Mouse (Mus musculus): ENCODE data around the gene Aldh3b2. TPM values are rescaled to one million over a fixed set of nuclear protein-coding genes. Genes with fewer than 3 reads are reported as not detected.

The Aldh3b2 gene
- polyA plus RNA-seq, 1 experiment from 2014 or later, result 0.62 TPM

DNA sequence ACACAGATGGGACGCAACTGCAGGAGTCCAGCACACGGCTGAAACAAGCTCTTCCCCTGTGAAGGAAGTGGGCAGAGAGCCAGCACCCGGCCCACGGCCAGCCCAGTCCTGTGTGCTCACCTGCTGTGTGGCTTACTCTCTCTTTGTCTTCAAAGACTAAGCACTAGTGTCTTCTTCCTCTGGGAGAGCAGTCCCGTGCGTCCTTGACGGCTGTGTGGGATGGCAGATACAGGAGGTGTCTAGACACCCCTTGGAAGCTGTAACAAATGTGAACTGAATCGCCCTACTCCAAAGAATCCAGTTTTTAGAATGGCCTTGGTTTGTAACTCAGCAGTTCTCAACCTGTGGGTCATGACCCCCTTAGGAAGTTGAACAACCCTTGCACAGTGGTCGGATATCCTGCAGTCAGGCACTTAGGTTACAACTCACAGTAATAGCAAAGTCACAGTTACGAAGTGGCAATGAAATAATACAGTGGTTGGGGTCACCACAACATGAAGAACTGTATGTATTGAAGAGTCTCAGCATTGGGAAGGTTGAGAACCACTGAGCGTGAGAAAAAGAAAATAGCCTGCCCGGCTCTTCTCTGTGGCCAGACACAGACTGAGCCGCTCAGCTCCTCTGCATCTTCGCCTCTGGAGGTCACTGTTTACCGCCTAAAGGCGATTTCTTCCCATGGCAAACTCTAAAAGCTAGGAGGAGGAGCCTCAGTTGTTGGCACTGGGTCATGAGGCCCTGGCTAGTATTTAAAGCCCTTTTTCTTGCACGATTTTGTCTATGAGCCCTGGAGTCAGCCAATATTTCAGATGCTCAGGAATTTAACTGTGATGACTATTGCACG lies 46.8 kb downstream of the Aldh3b2 start:
- peak; percentile 89 for ATAC-seq (ENCODE audit: insufficient read depth)
- no peaks in the 10 kb centered on the region for H3K27me3 ChIP-seq (ENCODE audit: insufficient read depth, low read length)
- peak; percentile 81 for TF ChIP-seq CTCF (IDR thresholded peaks at IDR 0.05; ENCODE audit: low read depth)
- no peaks in the 10 kb centered on the region for H3K36me3 ChIP-seq (ENCODE audit: insufficient read depth)
- no peaks in the 10 kb centered on the region for H3K4me1 ChIP-seq (ENCODE audit: insufficient read depth)
- DNase-seq, result peak; percentile 96
- 0 out of 2 replicates have a peak overlapping the region, but pooled peaks have one; percentile 21 for H3K27ac ChIP-seq (ENCODE audit: low read depth)
- H3K9me3 ChIP-seq (ENCODE audit: low read depth, low read length), result no peaks in the 10 kb centered on the region
- no peak overlapping the region for H3K9ac ChIP-seq
- 23% methylated on average over 18 of the region's 18 CpGs for WGBS
- H3K4me3 ChIP-seq (ENCODE audit: low read depth, low read length), result no peak overlapping the region
- no peak overlapping the region for H3K4me2 ChIP-seq

DNA sequence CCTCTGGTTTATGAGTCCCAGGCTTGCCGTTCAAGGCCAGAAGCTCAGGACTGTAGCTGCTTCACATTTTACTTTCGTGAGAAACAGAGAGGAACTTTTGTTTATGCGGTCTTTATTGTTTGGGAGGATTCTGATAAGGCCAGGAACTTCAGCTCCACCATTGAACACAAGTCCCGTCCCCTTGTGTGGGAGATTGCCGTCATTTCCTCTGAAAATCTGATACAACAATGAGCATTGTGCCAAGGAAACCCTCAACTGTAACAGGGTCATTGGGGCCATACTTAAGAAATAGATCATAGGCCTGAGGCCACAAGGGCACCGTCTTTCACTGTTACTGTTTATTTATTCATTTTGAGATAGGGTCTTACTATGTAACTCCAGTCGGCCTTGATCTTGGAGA lies 51.1 kb downstream of the Aldh3b2 start:
- Histone ChIP-seq H3K27me3 (ENCODE audit: insufficient read depth, low read length) (no peaks in the 10 kb centered on the region), H3K4me2 (no peak overlapping the region), H3K27ac (ENCODE audit: low read depth) (no peak overlapping the region), H3K4me3 (ENCODE audit: low read depth, low read length) (no peak overlapping the region), H3K4me1 (ENCODE audit: insufficient read depth) (no peaks in the 10 kb centered on the region), H3K36me3 (ENCODE audit: insufficient read depth) (no peaks in the 10 kb centered on the region), H3K9ac (no peak overlapping the region), H3K9me3 (ENCODE audit: low read depth, low read length) (no peaks in the 10 kb centered on the region)
- ATAC-seq (ENCODE audit: insufficient read depth) (no peak), DNase-seq (no peak)
- no peak for TF ChIP-seq CTCF (IDR thresholded peaks at IDR 0.05; ENCODE audit: low read depth)
- 55% methylated on average over 7 of the region's 7 CpGs for WGBS

DNA sequence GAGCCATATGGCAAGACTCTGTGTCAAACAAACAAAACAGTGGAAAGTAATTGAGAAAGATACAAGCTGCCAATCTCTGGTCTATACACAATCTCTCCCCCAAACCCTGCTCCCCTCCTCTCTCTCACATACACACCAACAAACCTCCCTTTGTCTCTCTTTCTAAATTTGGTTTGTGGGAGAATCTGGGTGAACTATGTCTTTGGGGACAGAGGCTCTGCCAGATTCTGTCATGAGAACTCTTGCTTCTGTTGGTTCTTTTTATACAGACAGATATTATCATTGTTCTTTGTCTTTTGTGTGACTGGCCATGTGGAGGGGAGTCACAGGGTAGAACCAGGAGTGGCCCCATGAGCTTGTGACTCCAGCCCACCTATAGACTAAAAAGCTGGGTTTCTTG lies 55.4 kb downstream of the Aldh3b2 start:
- ATAC-seq (ENCODE audit: insufficient read depth) (no peak), DNase-seq (no peak)
- Histone ChIP-seq H3K4me2 (no peak overlapping the region), H3K36me3 (ENCODE audit: insufficient read depth) (no peaks in the 10 kb centered on the region), H3K4me3 (ENCODE audit: low read depth, low read length) (no peak overlapping the region), H3K27ac (ENCODE audit: low read depth) (no peak overlapping the region), H3K9me3 (ENCODE audit: low read depth, low read length) (no peaks in the 10 kb centered on the region), H3K4me1 (ENCODE audit: insufficient read depth) (no peaks in the 10 kb centered on the region), H3K27me3 (ENCODE audit: insufficient read depth, low read length) (no peaks in the 10 kb centered on the region), H3K9ac (no peak overlapping the region)
- no peak for TF ChIP-seq CTCF (IDR thresholded peaks at IDR 0.05; ENCODE audit: low read depth)

Other genes with a start within 250 kb of the Aldh3b2 start
- gene Kmt5b, start 204.9 kb upstream of the Aldh3b2 start, polyA plus RNA-seq (2014; fragmentation: Nextera tagmentation; extraction: Ambion mirVana), result 33.3 and 34.3 TPM in 2 replicates
- gene Chka, start 120.6 kb upstream of the Aldh3b2 start, polyA plus RNA-seq (2014; fragmentation: Nextera tagmentation; extraction: Ambion mirVana), result 54.0 and 63.0 TPM in 2 replicates
- 31.7 and 36.0 TPM in 2 replicates for gene Tcirg1, start 65.2 kb upstream of the Aldh3b2 start, polyA plus RNA-seq (2014; fragmentation: Nextera tagmentation; extraction: Ambion mirVana)
- 326 and 335 TPM in 2 replicates for gene Ndufs8, start 59.6 kb upstream of the Aldh3b2 start, polyA plus RNA-seq (2014; fragmentation: Nextera tagmentation; extraction: Ambion mirVana)
- 3.0 and 3.6 TPM in 2 replicates for gene Aldh3b1, start 42.5 kb upstream of the Aldh3b2 start, polyA plus RNA-seq (2014; fragmentation: Nextera tagmentation; extraction: Ambion mirVana)
- gene Unc93b1, start 37.1 kb upstream of the Aldh3b2 start, polyA plus RNA-seq (2014; fragmentation: Nextera tagmentation; extraction: Ambion mirVana), result 13.3 and 14.8 TPM in 2 replicates
- not detected in 2 replicates for gene Aldh3b3, start 13.7 kb upstream of the Aldh3b2 start, polyA plus RNA-seq (2014; fragmentation: Nextera tagmentation; extraction: Ambion mirVana)
- 7.2 and 8.0 TPM in 2 replicates for gene Acy3, start 14.2 kb downstream of the Aldh3b2 start, polyA plus RNA-seq (2014; fragmentation: Nextera tagmentation; extraction: Ambion mirVana)
- not detected in 2 replicates for gene Tbx10, start 20.4 kb downstream of the Aldh3b2 start, polyA plus RNA-seq (2014; fragmentation: Nextera tagmentation; extraction: Ambion mirVana)
- 24.4 and 25.3 TPM in 2 replicates for gene Nudt8, start 28.3 kb downstream of the Aldh3b2 start, polyA plus RNA-seq (2014; fragmentation: Nextera tagmentation; extraction: Ambion mirVana)
- gene Gm49405, start 28.3 kb downstream of the Aldh3b2 start, polyA plus RNA-seq (2014; fragmentation: Nextera tagmentation; extraction: Ambion mirVana), result 1.8 and 2.3 TPM in 2 replicates
- gene Doc2g, start 31.0 kb downstream of the Aldh3b2 start, polyA plus RNA-seq (2014; fragmentation: Nextera tagmentation; extraction: Ambion mirVana), result 2.2 and 3.0 TPM in 2 replicates
- gene Ndufv1, start 40.5 kb downstream of the Aldh3b2 start, polyA plus RNA-seq (2014; fragmentation: Nextera tagmentation; extraction: Ambion mirVana), result 193 and 198 TPM in 2 replicates
- 424 and 468 TPM in 2 replicates for gene Gstp1, start 65.7 kb downstream of the Aldh3b2 start, polyA plus RNA-seq (2014; fragmentation: Nextera tagmentation; extraction: Ambion mirVana)
- 2.9 and 3.4 TPM in 2 replicates for gene Gstp2, start 73.7 kb downstream of the Aldh3b2 start, polyA plus RNA-seq (2014; fragmentation: Nextera tagmentation; extraction: Ambion mirVana)
- not detected in 2 replicates for gene Gstp3, start 87.2 kb downstream of the Aldh3b2 start, polyA plus RNA-seq (2014; fragmentation: Nextera tagmentation; extraction: Ambion mirVana)
- gene Cabp2, start 109.2 kb downstream of the Aldh3b2 start, polyA plus RNA-seq (2014; fragmentation: Nextera tagmentation; extraction: Ambion mirVana), result not detected in 2 replicates
- gene Cdk2ap2, start 124.9 kb downstream of the Aldh3b2 start, polyA plus RNA-seq (2014; fragmentation: Nextera tagmentation; extraction: Ambion mirVana), result 76.6 and 76.8 TPM in 2 replicates
- 5.5 and 7.3 TPM in 2 replicates for gene Pitpnm1, start 127.7 kb downstream of the Aldh3b2 start, polyA plus RNA-seq (2014; fragmentation: Nextera tagmentation; extraction: Ambion mirVana)
- gene Aip, start 153.5 kb downstream of the Aldh3b2 start, polyA plus RNA-seq (2014; fragmentation: Nextera tagmentation; extraction: Ambion mirVana), result 93.5 and 94.5 TPM in 2 replicates
- gene Gpr152, start 167.5 kb downstream of the Aldh3b2 start, polyA plus RNA-seq (2014; fragmentation: Nextera tagmentation; extraction: Ambion mirVana), result not detected in 2 replicates
- gene Cabp4, start 171.7 kb downstream of the Aldh3b2 start, polyA plus RNA-seq (2014; fragmentation: Nextera tagmentation; extraction: Ambion mirVana), result 0.09 TPM in 1 of 2 replicates, not detected in the other
- 134 and 148 TPM in 2 replicates for gene Coro1b, start 176.3 kb downstream of the Aldh3b2 start, polyA plus RNA-seq (2014; fragmentation: Nextera tagmentation; extraction: Ambion mirVana)
- gene Ptprcap, start 181.3 kb downstream of the Aldh3b2 start, polyA plus RNA-seq (2014; fragmentation: Nextera tagmentation; extraction: Ambion mirVana), result 0.81 and 1.1 TPM in 2 replicates
- gene Rps6kb2, start 191.0 kb downstream of the Aldh3b2 start, polyA plus RNA-seq (2014; fragmentation: Nextera tagmentation; extraction: Ambion mirVana), result 37.9 and 43.2 TPM in 2 replicates
- 1.7 and 2.5 TPM in 2 replicates for gene Carns1, start 203.2 kb downstream of the Aldh3b2 start, polyA plus RNA-seq (2014; fragmentation: Nextera tagmentation; extraction: Ambion mirVana)
- 1.8 and 2.4 TPM in 2 replicates for gene Tbc1d10c, start 219.0 kb downstream of the Aldh3b2 start, polyA plus RNA-seq (2014; fragmentation: Nextera tagmentation; extraction: Ambion mirVana)
- gene Ppp1ca, start 219.7 kb downstream of the Aldh3b2 start, polyA plus RNA-seq (2014; fragmentation: Nextera tagmentation; extraction: Ambion mirVana), result 960 and 994 TPM in 2 replicates
- 42.1 and 47.4 TPM in 2 replicates for gene Rad9a, start 229.3 kb downstream of the Aldh3b2 start, polyA plus RNA-seq (2014; fragmentation: Nextera tagmentation; extraction: Ambion mirVana)
- gene Clcf1, start 241.9 kb downstream of the Aldh3b2 start, polyA plus RNA-seq (2014; fragmentation: Nextera tagmentation; extraction: Ambion mirVana), result 4.4 and 5.0 TPM in 2 replicates
- not detected in 2 replicates for gene AC109138.7, start 242.0 kb downstream of the Aldh3b2 start, polyA plus RNA-seq (2014; fragmentation: Nextera tagmentation; extraction: Ambion mirVana)

Data from lung, embryonic 14.5 days (tissue).